ENCODE assay signal across 11 mouse cellular contexts in genomic region chr4:11884818-11885217, GRCm38 (mm10).
DNase-seq lines count a peak whose midpoint lies in the region; ATAC-seq lines count a peak whose summit lies in the region.
"Had no signal": no experiment of that assay in that cellular context is flagged by ENCODE, and none has a peak within 500 bp of the region (broad histone marks: within the 10 kb centered on the region; RNA-seq: fewer than 3 reads in every experiment).

No protein-coding gene starts in this region.

- peaks cover 22% of the 10 kb centered on the region for H3K4me1 ChIP-seq in limb, embryonic 10.5 days
- no peaks in the 10 kb centered on the region for H3K4me1 ChIP-seq in kidney, embryonic 14.5 days (ENCODE audit: control insufficient read depth, insufficient read depth, low read length)
- peaks cover 5% of the 10 kb centered on the region; the same call in 1 of the 2 replicates for H3K4me1 ChIP-seq in hindbrain, embryonic 12.5 days

- 45% methylated on average over 7 of the region's 7 CpGs for WGBS in limb, embryonic 10.5 days
- WGBS in kidney, embryonic 14.5 days: 44% methylated on average over 7 of the region's 7 CpGs
- 62% methylated on average over 7 of the region's 7 CpGs for WGBS in hindbrain, embryonic 12.5 days

- H3K27me3 ChIP-seq in limb, embryonic 10.5 days (ENCODE audit: low read depth, poor library complexity, severe bottlenecking): no peaks in the 10 kb centered on the region
- no peaks in the 10 kb centered on the region for H3K27me3 ChIP-seq in kidney, embryonic 14.5 days (ENCODE audit: control insufficient read depth, insufficient read depth, low read length)
- H3K27me3 ChIP-seq in hindbrain, embryonic 12.5 days: no peaks in the 10 kb centered on the region
- H3K27me3 ChIP-seq: midbrain, embryonic 12.5 days had no signal

- H3K4me2 ChIP-seq in kidney, embryonic 14.5 days (replicated peaks; ENCODE audit: low read depth, low read length): no peak overlapping the region
- H3K4me2 ChIP-seq in hindbrain, embryonic 12.5 days (replicated peaks): no peak overlapping the region
- H3K4me2 ChIP-seq: midbrain, embryonic 12.5 days had no signal

- ATAC-seq in kidney, embryonic 14.5 days (ENCODE audit: low FRiP score, low TSS enrichment): no peak; the same call in 1 of the 2 replicates
- no peak for ATAC-seq in hindbrain, embryonic 12.5 days (ENCODE audit: low FRiP score)
- ATAC-seq: forebrain, postnatal 0 days had no signal

- peak overlapping the region; percentile 58 for H3K27ac ChIP-seq in limb, embryonic 10.5 days
- no peak overlapping the region for H3K27ac ChIP-seq in kidney, embryonic 14.5 days (ENCODE audit: low read depth, low read length)
- no peak overlapping the region for H3K27ac ChIP-seq in hindbrain, embryonic 12.5 days
- H3K27ac ChIP-seq: midbrain, embryonic 12.5 days had no signal

- H3K4me3 ChIP-seq in limb, embryonic 10.5 days: 0 out of 2 replicates have a peak overlapping the region, but pooled peaks have one; percentile 1
- H3K4me3 ChIP-seq in kidney, embryonic 14.5 days (ENCODE audit: low read length): no peak overlapping the region
- no peak overlapping the region for H3K4me3 ChIP-seq in hindbrain, embryonic 12.5 days
- H3K4me3 ChIP-seq: midbrain, embryonic 12.5 days had no signal

- DNase-seq in 3134 (ENCODE audit: extremely low read depth, insufficient read length, low spot score): peak; percentile 12
- DNase-seq in 3T3-L1 (ENCODE audit: low read depth, low spot score): peak; percentile 29
- DNase-seq in heart, adult 8-10 months (ENCODE audit: low spot score): peak; percentile 49
- peak; percentile 38 for DNase-seq in limb, embryonic 10.5 days (ENCODE audit: low spot score)
- no peak for DNase-seq in testis, postnatal 10 days (ENCODE audit: low spot score)
- DNase-seq in kidney, postnatal 14 days: no peak
- DNase-seq: cerebellum, adult 11 months; forebrain, postnatal 0 days had no signal

- no peak overlapping the region for H3K9ac ChIP-seq in kidney, embryonic 14.5 days (ENCODE audit: low read depth, low read length)
- H3K9ac ChIP-seq in hindbrain, embryonic 12.5 days: no peak overlapping the region
- H3K9ac ChIP-seq: forebrain, postnatal 0 days; midbrain, embryonic 12.5 days had no signal

- no peaks in the 10 kb centered on the region for H3K36me3 ChIP-seq in limb, embryonic 10.5 days
- H3K36me3 ChIP-seq in kidney, embryonic 14.5 days (ENCODE audit: control insufficient read depth, insufficient read depth, low read length): no peaks in the 10 kb centered on the region
- H3K36me3 ChIP-seq in hindbrain, embryonic 12.5 days: no peaks in the 10 kb centered on the region
- H3K36me3 ChIP-seq: midbrain, embryonic 12.5 days had no signal

- no peaks in the 10 kb centered on the region for H3K9me3 ChIP-seq in limb, embryonic 10.5 days (replicated peaks)
- no peaks in the 10 kb centered on the region for H3K9me3 ChIP-seq in kidney, embryonic 14.5 days (ENCODE audit: control insufficient read depth, low read length)
- H3K9me3 ChIP-seq in hindbrain, embryonic 12.5 days (replicated peaks): no peaks in the 10 kb centered on the region
- H3K9me3 ChIP-seq: midbrain, embryonic 12.5 days had no signal

Comparison
In these comparisons a context has a peak if more than half of its experiments do, and no peak if none do; other contexts are left out.
1. DNase-seq: peak in 3134 (single experiment), 3T3-L1 (single experiment), heart, adult 8-10 months (single experiment) and limb, embryonic 10.5 days (single experiment); none in testis, postnatal 10 days (single experiment) and kidney, postnatal 14 days (single experiment).